Mouse (Mus musculus): Measurements from ENCODE around the gene Epha1. TPM values are rescaled to one million over a fixed set of nuclear protein-coding genes. Genes with fewer than 3 reads are reported as not detected.

Gene Epha1
- polyA plus RNA-seq, 1 experiment: not detected

GRCm38 (mm10) chr6:42395960-42396809 is 23.1 kb upstream of the Epha1 start:
- Histone ChIP-seq H3K4me1 (ENCODE audit: control insufficient read depth, insufficient read depth, low read length) (no peaks in the 10 kb centered on the region), H3K27ac (ENCODE audit: insufficient read depth, low read depth, low read length) (no peak overlapping the region), H3K4me3 (ENCODE audit: insufficient read depth, low read depth, low read length) (no peak overlapping the region)
- 66% methylated on average over 9 of the region's 9 CpGs for WGBS
- TF ChIP-seq POLR2A (IDR thresholded peaks at IDR 0.05; ENCODE audit: insufficient read depth, low read depth, low read length) (no peak), CTCF (IDR thresholded peaks at IDR 0.05; ENCODE audit: insufficient read depth, low read depth, low read length) (no peak)

- Histone ChIP-seq H3K4me3 (ENCODE audit: insufficient read depth, low read depth, low read length) (no peak overlapping the region), H3K4me1 (ENCODE audit: control insufficient read depth, insufficient read depth, low read length) (no peaks in the 10 kb centered on the region), H3K27ac (ENCODE audit: insufficient read depth, low read depth, low read length) (no peak overlapping the region)
- WGBS: 63% methylated on average over 2 of the region's 2 CpGs
- TF ChIP-seq CTCF (IDR thresholded peaks at IDR 0.05; ENCODE audit: insufficient read depth, low read depth, low read length) (no peak), POLR2A (IDR thresholded peaks at IDR 0.05; ENCODE audit: insufficient read depth, low read depth, low read length) (no peak)
Observed at GRCm38 (mm10) chr6:42391796-42392330, 18.8 kb upstream of the Epha1 start.

- TF ChIP-seq CTCF (IDR thresholded peaks at IDR 0.05; ENCODE audit: insufficient read depth, low read depth, low read length) (no peak), POLR2A (IDR thresholded peaks at IDR 0.05; ENCODE audit: insufficient read depth, low read depth, low read length) (no peak)
- Histone ChIP-seq H3K4me3 (ENCODE audit: insufficient read depth, low read depth, low read length) (no peak overlapping the region), H3K27ac (ENCODE audit: insufficient read depth, low read depth, low read length) (no peak overlapping the region), H3K4me1 (ENCODE audit: control insufficient read depth, insufficient read depth, low read length) (no peaks in the 10 kb centered on the region)
- 74% methylated on average over 4 of the region's 4 CpGs for WGBS
Observed at GRCm38 (mm10) chr6:42385635-42386034, 12.6 kb upstream of the Epha1 start.

GRCm38 (mm10) chr6:42383360-42383759 is 10.3 kb upstream of the Epha1 start:
- no peak overlapping the region for H3K27ac ChIP-seq (ENCODE audit: insufficient read depth, low read depth, low read length)
- WGBS: 86% methylated on average over 5 of the region's 5 CpGs
- no peaks in the 10 kb centered on the region for H3K4me1 ChIP-seq (ENCODE audit: control insufficient read depth, insufficient read depth, low read length)

DNA sequence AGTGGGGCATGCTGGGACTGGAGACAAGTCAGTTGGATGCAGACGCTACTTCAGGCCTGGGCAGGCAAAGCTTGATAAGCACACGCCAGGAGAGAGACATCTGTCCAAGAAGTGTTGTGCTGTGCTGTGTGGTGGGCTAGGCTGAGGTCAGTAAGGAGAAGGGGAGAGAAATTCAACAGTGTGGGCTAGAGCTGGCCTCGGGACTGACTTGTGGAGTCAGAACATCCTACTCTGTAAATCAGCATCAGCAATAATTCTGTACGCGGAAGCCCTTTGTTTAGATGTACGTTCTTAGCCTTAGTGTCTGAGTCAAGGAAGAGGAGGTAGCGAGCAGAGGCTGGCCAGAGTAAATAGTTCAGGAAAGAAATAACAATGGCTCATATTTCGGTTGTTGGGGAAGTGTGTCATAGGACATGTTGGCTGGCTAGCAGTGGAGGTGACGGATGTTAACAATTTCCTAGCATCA is 8.9 kb upstream of the Epha1 start:
- TF ChIP-seq CTCF (IDR thresholded peaks at IDR 0.05; ENCODE audit: insufficient read depth, low read depth, low read length) (no peak), POLR2A (IDR thresholded peaks at IDR 0.05; ENCODE audit: insufficient read depth, low read depth, low read length) (no peak)
- Histone ChIP-seq H3K27ac (ENCODE audit: insufficient read depth, low read depth, low read length) (no peak overlapping the region), H3K4me1 (ENCODE audit: control insufficient read depth, insufficient read depth, low read length) (no peaks in the 10 kb centered on the region), H3K4me3 (ENCODE audit: insufficient read depth, low read depth, low read length) (no peak overlapping the region)
- 79% methylated on average over 9 of the region's 9 CpGs for WGBS

More at GRCm38 (mm10) chr6:42383360-42383759, 10.3 kb upstream of the Epha1 start:
- H3K4me3 ChIP-seq (ENCODE audit: insufficient read depth, low read depth, low read length): no peak overlapping the region
- TF ChIP-seq CTCF (IDR thresholded peaks at IDR 0.05; ENCODE audit: insufficient read depth, low read depth, low read length): no peak
- TF ChIP-seq POLR2A (IDR thresholded peaks at IDR 0.05; ENCODE audit: insufficient read depth, low read depth, low read length): no peak

DNA sequence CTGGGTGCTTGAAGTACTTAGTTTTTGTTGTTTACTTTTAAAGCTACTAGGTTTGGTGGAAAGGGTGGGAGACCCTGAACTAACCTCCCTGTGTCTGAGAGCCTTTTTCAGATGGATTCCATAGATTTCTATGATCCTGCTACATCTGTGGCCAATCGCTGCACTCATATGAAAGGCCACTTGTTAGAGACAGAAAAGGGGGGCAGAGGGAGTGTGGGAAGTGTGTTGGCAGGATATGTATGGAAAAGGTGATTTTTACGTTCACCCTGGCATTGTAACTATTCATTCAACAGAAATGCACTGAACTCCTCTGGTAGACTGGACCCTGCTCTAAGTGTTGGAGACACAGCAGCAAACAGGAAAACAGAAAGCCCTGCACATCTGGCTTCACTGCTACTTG is 8.2 kb upstream of the Epha1 start:
- TF ChIP-seq CTCF (IDR thresholded peaks at IDR 0.05; ENCODE audit: insufficient read depth, low read depth, low read length) (no peak), POLR2A (IDR thresholded peaks at IDR 0.05; ENCODE audit: insufficient read depth, low read depth, low read length) (no peak)
- no peaks in the 10 kb centered on the region for H3K4me1 ChIP-seq (ENCODE audit: control insufficient read depth, insufficient read depth, low read length)
- H3K27ac ChIP-seq (ENCODE audit: insufficient read depth, low read depth, low read length): no peak overlapping the region
- WGBS: 71% methylated on average over 2 of the region's 2 CpGs
- H3K4me3 ChIP-seq (ENCODE audit: insufficient read depth, low read depth, low read length): no peak overlapping the region

DNA sequence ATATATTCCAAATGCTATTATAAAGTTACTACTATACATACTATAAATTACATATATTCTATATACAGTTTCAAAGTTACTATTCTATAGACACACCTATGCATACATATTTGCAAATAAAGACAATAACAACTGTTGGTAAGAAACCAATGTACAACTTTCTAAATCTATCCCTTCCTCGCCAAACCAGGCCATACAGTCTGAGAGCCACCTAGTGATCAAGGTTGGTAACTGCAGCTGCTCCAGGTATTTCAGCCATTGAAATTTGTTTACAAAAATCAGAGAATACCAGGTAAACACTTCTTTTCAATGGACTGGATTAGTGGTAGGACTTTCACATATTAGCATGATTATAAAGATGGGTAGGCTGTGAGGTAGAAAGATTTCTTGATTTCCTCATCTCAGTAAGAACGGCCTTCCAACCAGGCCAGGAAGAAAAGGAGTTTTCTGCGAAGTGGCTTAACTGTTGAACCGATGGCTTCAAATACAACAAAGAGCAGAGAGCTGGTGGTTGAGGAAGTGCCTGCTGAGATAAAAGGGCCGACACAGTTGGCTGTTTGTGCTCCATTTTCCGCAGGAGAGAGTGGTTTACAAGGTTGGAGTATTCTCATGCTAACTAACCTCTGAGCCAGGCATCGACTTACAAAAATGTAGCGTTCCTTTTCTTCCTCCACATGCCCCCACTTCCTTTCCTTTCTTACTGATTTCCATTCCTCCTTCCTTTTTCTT is 7.5 kb upstream of the Epha1 start:
- Histone ChIP-seq H3K4me3 (ENCODE audit: insufficient read depth, low read depth, low read length) (no peak overlapping the region), H3K27ac (ENCODE audit: insufficient read depth, low read depth, low read length) (no peak overlapping the region), H3K4me1 (ENCODE audit: control insufficient read depth, insufficient read depth, low read length) (no peaks in the 10 kb centered on the region)
- 29% methylated on average over 8 of the region's 8 CpGs for WGBS
- no peak for TF ChIP-seq POLR2A (IDR thresholded peaks at IDR 0.05; ENCODE audit: insufficient read depth, low read depth, low read length)
- no peak for TF ChIP-seq CTCF (IDR thresholded peaks at IDR 0.05; ENCODE audit: insufficient read depth, low read depth, low read length)

GRCm38 (mm10) chr6:42379551-42379950 is 6.5 kb upstream of the Epha1 start:
- TF ChIP-seq POLR2A (IDR thresholded peaks at IDR 0.05; ENCODE audit: insufficient read depth, low read depth, low read length) (no peak), CTCF (IDR thresholded peaks at IDR 0.05; ENCODE audit: insufficient read depth, low read depth, low read length) (no peak)
- WGBS: 76% methylated on average over 3 of the region's 3 CpGs
- Histone ChIP-seq H3K27ac (ENCODE audit: insufficient read depth, low read depth, low read length) (no peak overlapping the region), H3K4me1 (ENCODE audit: control insufficient read depth, insufficient read depth, low read length) (no peaks in the 10 kb centered on the region), H3K4me3 (ENCODE audit: insufficient read depth, low read depth, low read length) (no peak overlapping the region)

GRCm38 (mm10) chr6:42377280-42377679 is 4.2 kb upstream of the Epha1 start:
- whole genome bisulfite sequencing: 63% methylated on average over 5 of the region's 5 CpGs
- no peak for TF ChIP-seq POLR2A (IDR thresholded peaks at IDR 0.05; ENCODE audit: insufficient read depth, low read depth, low read length)
- no peak for TF ChIP-seq CTCF (IDR thresholded peaks at IDR 0.05; ENCODE audit: insufficient read depth, low read depth, low read length)
- Histone ChIP-seq H3K27ac (ENCODE audit: insufficient read depth, low read depth, low read length) (no peak overlapping the region), H3K4me1 (ENCODE audit: control insufficient read depth, insufficient read depth, low read length) (peaks cover 11% of the 10 kb centered on the region), H3K4me3 (ENCODE audit: insufficient read depth, low read depth, low read length) (no peak overlapping the region)
